Mouse (Mus musculus): ENCODE data around the gene Brms1.
"Not testable (repeated sequence)": the region's sequence is repeated elsewhere in the genome, so short reads cannot be mapped to it uniquely, and the experiment has no call there.

The Brms1 gene

DNA sequence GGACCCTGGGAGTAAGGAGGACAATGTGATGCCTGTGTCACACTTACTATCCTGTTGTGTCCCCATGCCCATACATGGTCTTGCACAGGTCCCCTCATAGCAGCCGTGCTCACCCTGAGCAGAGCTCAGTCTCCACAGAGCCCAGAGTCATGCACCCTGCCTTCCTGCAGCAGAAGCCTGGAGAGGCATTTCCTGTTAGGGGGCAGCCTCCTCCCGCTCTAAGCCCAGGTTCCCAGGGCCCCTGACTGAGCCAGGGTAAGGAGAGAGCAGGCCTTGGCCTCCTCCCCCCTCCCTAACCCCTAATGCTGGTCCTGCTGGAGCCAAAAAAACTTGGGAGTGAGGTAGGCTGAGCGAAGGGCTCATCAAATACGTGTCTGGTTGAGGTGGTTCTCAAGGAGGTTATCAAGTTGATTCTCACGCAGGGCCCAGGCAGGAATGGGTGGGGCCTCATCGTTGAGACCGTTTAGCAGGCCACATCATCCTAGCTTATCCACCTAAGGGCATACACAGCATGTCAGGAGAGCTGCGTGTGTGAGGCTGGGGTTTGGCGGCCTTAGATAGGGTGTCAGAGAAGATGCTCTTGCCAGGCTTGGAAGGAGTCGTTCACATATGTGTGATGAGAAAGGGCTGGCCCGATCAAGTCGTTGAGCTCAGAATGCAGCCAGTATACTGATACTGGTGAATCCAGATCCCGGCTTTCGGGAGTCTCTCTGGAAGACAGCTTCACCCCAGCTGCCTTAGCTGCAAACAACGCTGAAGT lies 26.1 kb downstream of the Brms1 start:
- DNase-seq, result no peak

DNA sequence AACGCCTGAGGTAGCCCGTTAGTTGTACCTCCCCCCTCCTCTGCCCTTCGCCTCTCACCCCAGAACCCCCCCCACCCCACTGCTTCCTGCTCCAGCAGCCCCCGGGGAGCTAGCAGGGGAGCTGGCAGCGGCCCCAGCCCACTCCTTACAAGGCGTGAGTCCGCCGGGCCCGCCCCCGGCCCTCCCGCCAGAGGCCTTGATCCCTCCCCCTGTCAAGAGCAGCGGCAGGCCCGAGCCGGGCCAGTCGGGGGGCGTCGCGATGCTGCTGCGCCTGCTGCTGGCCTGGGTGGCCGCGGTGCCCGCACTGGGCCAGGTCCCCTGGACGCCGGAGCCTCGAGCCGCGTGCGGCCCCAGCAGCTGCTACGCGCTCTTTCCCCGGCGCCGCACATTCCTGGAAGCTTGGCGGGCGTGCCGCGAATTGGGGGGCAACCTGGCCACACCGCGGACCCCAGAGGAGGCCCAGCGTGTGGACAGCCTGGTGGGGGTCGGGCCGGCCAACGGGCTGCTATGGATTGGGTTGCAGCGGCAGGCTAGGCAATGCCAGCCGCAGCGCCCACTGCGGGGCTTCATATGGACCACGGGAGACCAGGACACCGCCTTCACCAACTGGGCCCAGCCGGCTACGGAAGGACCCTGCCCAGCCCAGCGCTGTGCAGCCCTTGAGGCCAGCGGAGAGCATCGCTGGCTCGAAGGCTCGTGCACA lies 26.9 kb downstream of the Brms1 start, which contains the start of gene Cd248:
Gene Cd248, plus strand, starts transcription at position 212 of the 703 bp plus-strand sequence.
- DNase-seq, result no peak

DNA sequence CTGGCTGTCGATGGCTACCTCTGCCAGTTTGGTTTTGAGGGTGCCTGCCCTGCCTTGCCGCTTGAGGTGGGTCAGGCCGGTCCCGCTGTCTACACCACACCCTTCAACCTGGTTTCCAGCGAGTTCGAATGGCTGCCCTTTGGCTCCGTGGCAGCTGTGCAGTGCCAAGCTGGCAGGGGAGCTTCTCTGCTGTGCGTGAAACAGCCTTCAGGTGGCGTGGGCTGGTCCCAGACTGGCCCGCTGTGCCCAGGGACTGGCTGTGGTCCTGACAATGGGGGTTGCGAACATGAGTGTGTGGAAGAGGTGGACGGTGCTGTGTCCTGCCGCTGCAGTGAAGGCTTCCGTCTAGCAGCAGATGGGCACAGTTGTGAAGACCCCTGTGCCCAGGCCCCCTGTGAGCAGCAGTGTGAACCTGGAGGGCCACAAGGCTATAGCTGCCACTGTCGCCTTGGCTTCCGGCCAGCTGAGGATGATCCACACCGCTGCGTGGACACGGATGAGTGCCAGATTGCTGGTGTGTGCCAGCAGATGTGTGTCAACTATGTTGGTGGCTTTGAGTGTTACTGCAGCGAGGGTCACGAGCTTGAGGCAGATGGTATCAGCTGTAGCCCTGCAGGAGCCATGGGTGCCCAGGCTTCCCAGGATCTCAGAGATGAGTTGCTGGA lies 27.5 kb downstream of the Brms1 start:
- DNase-seq, result no peak

DNA sequence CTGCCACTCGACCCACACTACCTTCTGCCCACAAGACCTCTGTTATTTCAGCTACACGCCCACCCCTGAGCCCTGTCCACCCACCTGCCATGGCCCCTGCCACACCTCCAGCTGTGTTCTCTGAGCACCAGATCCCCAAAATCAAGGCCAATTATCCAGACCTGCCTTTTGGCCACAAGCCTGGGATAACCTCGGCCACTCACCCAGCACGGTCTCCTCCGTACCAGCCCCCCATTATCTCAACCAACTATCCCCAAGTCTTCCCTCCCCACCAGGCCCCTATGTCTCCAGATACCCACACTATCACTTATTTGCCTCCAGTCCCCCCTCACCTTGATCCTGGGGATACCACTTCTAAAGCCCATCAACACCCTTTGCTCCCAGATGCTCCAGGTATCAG lies 28.3 kb downstream of the Brms1 start:
- DNase-seq, result no peak

DNA sequence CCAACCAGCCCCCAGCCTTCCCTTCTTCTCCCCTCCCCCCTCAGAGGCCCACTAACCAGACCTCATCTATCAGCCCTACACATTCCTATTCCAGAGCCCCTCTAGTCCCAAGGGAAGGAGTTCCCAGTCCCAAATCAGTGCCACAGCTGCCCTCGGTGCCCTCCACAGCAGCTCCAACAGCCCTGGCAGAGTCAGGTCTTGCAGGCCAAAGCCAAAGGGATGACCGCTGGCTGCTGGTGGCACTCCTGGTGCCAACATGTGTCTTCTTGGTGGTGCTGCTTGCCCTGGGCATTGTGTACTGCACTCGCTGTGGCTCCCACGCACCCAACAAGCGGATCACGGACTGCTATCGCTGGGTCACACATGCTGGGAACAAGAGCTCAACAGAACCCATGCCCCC lies 28.8 kb downstream of the Brms1 start:
- no peak for DNase-seq

DNA sequence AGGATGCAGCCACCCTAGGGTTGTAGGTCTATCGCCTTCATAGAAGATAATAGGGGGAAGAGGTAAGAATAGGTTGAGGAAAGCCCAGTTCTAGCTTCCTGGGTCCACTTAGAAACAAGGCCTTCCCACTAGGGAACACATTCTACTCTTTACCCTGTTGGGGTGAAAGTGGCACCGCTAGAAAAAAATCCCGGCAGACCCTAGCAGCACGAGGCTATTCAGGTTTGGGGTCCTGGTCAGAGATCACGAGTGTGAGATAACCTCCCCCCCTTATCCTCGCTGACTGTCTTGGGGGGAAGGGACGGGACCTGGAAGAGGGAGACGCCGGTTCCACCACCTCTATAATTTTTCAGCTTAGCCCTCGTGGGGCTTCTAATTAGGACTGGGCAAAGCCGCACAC lies 29.9 kb downstream of the Brms1 start:
- no peak for DNase-seq

DNA sequence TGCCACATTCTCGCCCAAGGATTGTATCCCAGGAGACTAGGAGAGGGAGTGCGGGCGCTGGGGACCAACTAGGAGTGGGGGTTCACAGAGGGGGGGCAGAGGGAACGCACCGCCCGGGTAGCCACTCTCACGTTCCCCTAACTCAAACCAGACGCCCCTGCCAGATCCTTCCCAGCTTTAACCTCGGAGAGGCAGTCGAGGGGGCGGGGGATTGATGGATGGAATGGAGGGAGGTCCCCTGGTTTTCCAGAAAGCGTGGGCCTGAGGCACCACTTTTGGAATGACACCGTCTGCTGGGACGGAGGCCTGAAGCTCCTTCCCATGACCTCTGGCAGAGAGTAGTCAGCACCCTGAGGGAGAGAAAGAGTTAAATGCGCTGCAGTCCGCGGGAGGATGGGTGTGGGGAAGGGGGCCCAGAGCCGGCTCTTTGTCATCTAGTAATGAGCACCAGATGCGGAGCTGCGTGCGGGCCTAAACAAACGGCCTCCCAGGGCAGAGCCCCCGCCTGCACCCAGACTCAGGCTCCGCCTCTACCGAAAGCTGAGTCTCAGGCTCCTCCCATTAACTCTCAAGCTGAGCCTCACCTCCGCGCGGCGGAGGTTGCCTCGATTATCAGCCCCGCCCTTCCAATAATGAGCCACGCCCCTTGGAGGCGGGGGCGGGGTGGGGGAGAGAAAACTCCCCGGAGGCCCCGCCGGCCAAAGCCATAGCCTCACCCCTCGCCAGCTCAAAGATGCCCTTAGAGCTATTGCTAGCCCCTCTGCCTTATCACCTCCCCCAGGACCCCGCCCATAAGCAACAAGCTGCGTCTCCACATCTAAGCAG lies 30.6 kb downstream of the Brms1 start:
- no peak for DNase-seq

DNA sequence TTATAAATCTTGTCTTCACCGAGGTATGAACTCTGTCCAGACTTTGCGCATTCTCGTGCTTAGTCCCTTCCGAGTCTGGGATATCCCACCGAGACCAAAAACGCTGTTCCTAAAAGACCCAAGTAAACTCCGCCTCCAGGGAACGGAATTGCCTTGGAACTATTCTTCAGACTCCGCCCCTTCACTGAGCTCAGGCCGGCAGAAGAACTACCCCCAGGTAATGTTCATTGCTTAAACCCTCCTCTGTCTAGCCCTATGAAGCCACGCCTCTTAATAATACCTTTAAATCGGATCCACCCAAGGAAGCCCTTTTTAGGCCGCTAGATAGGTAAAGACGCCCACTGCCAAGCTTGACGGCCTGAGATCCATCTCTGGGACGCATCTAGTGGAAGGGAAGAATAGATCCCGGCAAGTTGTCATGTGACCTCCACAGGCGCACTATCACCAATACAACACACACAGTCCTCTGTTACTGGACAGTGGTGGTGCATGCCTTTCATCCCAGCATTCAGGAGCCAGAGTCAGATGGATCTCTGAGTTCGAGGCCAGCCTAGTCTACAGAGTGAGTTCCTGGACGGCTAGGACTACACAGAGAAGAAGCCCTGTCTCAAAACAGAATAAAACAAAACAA lies 31.4 kb downstream of the Brms1 start:
- DNase-seq, result no peak

DNA sequence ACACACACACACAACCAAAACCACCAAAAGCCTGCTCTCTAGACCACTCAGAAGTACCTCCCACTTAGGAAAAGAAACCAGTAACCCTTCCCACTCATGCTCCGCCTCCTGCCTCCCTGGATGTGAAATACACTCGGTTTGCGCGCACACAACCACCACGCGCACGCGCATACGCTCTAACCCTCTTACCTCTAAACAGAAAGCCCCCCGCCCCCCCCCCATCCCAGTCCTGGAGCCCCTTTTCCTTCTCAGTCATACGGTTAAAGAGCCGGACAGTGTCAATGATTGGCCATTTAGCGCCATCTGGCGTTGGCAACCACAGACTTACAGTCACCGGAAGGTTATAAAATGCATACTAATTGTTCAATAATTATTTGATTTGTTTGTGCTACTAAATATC lies 31.9 kb downstream of the Brms1 start:
- DNase-seq, result peak; percentile 65 to 66

DNA sequence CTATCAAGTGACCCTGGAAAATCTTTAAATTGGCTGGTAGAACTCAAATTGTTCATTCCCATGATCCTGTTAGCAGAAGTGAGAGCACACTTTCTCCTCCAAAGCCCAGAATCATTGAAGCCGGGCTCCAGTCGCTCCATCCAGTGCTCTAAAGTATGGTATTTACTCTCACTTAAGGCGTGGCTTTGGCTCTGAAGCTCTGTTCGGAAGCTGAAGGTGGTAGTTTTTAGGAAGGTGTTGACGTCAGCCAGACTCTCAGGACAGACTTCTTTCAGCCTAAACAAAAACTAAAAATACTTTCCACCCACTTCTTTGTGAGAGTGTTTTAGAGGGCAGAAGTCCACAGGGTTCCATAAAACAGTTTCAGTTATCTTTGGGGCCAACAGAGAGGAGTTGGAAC lies 32.4 kb downstream of the Brms1 start:
- DNase-seq, result no peak

DNA sequence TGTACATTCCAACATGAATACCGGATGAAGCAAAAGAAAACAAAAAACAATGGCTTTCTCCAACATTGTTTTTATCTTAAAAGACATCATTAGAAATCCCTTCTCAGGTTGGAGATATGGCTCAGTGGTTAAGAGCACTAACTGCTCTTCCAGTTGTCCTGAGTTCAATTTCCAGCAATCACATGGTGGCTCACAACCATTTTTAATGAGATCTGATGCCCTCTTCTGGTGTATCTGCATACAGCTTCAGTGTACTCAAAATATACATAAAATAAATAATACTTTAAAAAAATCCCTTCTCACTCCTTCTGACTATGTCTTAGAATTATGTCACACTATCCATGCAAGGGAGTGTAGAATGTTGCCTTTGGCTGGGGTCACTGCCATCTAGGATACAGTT lies 38.1 kb downstream of the Brms1 start:
- DNase-seq, result no peak

DNA sequence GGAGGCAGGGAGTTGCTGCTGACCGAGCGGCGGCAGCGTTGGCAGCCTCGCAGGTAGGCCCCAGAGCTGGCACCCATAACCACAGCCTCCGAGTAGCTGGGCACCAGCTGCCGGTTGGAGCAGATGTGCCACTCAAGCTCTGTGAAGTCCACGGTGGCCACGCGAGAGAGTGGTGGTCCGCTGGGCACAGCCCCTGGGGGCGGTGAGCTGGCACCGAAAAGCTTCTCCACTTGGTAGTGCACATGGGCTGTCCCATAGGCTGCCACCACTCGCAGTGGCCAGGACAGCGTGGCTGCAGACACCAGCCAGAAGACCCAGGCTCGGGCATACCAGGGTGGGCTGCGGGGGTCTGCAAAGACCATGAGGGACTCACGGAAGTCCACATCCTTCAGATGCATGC lies 40.9 kb downstream of the Brms1 start:
- no peak for DNase-seq

DNA sequence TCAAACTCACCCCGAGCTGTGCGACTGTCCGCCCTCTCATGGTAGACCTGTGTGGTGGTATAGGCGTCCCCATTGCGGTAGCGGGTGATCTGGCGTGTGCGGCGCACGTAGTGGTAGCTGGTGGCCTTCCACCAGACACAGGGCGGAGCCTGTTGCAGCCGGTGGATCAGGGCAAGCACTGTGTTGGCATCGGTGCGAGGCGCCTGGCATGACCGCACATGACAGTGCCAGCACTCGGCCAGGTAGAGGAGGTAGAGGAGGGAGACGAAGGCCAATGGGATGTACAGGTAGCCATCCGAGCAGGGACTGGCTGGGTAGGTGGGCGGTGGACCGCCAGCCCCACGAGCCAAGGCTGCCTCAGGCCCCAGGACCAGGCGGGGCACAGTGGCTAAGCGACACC lies 41.4 kb downstream of the Brms1 start:
- DNase-seq, result peak in 1 of 2 experiments; percentile 22

DNA sequence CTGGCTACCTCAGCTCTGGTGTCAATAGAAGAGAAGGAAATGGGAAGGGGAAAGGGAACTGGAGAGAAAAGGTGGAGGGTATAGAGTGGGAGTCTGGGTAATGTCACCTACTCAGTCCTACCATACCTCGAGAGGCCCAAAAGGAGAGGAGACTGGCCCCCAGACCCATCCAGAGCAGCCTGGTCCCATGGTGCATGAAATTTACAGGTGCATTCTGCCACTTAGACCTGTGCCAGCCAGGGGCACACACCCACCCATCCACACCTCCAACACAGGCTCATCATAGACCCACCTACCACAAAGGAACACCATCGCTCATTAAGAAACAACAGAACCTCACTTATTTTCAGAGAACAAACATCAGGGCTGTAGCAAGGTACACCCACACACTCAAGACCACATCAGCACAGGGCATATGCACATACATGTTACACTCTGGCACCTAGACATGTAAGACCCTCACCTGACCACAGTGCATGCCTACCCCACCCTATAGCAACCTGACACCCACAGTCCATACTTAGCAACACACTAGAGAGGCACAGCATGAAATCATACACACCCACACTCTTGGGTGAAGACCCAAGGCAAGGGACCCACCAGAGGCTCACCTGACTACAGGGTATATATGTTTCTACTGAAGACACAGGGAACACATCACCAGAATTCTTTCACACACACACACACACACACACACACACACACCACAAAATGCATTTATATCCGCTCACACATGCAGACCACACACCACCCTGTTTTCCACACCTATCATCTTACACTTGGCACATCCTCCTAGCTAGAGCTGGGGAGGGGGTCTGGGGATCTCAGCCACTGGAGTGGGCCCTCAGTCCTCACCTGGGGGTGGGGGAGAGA lies 43.0 kb downstream of the Brms1 start:
- peak in 1 of 2 experiments; percentile 16 for DNase-seq

DNA sequence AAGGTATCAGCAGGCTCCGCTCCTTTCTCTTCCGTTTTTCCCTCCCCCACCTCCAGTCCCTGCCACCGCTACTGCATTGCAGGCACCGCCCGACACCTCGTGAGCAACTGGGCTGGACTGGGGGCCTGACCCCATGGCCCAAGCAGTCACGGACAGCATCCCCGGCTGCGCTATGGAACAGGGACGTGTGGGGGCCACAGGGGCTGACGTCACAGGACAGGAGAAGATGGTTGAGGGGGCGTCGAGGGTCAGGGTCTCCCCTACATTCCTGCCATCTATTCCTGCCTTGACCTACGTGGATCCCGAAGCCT lies 43.6 kb downstream of the Brms1 start:
- DNase-seq, result peak in 1 of 2 experiments; percentile 49

DNA sequence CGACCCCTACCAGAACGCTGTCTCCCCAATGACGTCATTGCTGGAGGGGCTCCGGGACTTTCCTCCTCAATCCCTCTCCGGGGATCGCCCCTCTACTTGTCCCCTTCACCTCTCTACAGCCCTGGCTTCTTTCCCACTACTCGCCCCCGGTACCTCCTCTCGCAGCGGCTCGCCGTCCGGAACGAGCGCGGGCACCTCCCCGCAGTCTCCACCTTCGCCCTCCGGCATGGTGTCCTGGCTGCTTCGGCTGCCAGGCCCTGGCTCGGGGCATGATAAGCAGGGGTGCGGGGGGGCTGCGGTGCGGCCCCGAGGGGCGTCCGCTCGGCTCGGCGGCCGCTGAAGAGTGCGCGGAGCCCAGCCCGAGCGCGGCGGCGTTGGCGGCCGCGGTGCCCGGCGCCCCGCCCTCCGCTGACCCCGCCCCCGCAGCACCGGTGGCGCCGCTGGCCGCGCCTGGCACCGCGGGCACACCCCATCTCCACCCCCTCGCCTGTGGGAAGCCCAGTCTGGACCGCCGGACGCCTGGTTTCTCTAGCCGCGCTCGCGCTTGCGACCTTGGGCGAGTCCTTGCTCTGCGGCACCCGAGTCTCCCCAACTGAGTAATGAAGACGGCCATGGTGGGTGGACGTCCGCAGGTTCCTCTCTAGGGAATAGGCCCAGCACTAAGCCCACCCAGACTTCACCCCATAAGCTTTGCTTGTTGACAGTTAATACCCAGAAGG lies 44.1 kb downstream of the Brms1 start, which contains the start of gene Tmem151a:
Gene Tmem151a, minus strand, starts transcription at position 387 of the 719 bp plus-strand sequence.
- DNase-seq, result peak; percentile 63 to 75

DNA sequence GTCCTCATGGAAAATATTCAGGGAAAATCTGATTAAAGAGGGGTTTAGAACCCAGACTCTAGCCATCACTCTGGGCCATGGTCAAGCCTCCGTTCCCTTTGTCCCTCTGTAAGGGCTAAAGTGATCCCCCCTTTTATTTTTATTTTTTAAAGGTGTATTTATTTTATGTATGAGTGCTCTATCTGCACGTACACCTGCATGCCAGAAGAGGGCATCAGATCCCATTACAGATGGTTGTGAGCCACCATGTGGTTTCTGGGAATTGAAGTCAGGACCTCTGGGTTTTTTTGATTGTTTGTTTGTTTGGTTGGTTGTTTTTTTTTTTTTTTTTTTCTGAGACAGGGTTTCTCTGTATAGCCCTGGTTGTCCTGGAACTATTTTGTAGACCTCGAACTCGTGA lies 45.4 kb downstream of the Brms1 start:
- DNase-seq, result not testable (repeated sequence)

DNA sequence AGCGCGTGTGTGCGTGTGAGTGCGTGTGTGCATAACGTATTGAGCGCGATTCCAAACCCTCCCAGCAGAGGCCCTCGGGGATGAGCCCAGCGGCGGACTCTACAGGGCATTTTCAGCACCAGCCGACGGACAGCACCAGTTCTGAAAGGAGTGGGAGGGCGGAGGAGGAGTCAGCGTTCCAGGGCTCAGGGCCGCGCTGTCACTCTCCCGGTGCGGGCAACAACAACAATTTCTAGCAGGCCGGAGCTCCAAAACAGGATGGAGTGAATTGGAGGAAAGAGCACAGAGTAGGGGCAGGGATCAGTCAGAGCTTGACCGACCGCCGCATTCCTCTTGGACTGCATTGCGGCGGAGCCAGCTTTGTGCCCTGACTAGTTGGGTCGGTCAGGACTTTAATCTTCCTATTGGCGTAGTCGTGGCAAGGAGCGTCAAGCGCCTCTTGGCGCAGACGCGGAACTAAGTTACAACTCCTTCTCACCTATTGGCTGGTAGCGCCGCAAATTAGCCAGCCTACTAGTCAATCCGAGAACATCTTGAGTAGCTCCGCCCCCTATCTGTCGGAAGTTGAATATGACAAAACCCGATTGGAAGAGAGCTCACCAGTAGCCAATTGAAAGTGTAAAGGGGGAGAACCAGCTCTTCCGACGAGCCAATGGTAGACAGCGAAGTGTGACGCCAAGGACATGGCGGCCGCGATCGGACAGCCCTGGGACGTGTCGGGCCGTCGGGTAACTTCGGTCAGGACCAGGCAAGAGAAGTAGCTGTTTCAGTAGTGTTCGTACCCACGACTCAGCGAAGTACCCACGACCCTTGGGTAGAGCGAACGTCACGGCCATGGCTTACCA lies 47.0 kb downstream of the Brms1 start, which contains the start of gene Yif1a:
Gene Yif1a, plus strand, starts transcription at position 655 of the 845 bp plus-strand sequence.
- peak; percentile 89 to 94 for DNase-seq

DNA sequence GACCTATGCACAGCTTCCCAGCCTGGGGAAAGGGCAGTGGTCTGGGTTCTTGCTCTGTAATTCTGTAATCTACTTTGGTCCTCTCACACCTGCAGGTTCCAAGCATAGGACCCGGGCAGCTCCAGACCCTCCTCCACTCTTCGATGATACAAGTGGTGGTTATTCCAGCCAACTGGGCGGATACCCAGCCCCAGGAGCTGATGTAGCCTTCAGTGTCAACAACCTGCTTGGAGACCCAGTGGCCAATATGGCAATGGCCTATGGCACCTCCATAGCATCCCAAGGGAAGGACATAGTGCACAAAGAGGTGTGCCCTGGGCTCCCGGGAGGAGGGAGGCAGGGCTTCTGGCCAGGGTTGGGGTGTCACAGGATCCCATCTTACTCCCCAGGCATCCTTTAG lies 48.2 kb downstream of the Brms1 start:
- no peak for DNase-seq

DNA sequence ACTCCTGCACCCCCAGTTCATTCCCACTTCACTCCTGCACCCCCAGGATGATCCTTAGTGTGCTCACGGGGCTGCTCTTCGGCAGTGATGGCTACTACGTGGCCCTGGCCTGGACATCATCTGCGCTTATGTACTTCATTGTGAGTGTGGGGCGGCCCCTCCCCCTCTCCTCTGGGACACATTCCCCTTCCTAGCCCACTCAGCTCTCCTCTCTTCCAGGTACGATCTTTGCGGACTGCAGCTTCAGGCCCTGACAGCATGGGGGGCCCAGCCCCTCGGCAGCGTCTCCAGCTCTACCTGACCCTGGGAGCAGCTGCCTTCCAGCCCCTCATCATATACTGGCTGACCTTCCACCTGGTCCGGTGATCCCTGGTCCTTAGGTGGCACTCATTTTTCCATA lies 50.9 kb downstream of the Brms1 start:
- DNase-seq, result no peak
